Mouse (Mus musculus) B cell, adult 2 months (primary cell): ENCODE results near the gene Slc9a8.

Experiments
- DNase-seq, 2 experiments: peaks; one replicate each; pipeline ENCODE4 v3.0.0; 2022

Slc9a8 gene

GRCm38 (mm10) chr2:167514641-167515040 lies 93.1 kb downstream of the Slc9a8 start:
- no peak for DNase-seq

GRCm38 (mm10) chr2:167515688-167516087 lies 94.2 kb downstream of the Slc9a8 start:
- DNase-seq: no peak

- peak; percentile 44 to 50 for DNase-seq
Observed at GRCm38 (mm10) chr2:167519606-167520252, 98.2 kb downstream of the Slc9a8 start.
